Mouse (Mus musculus): ENCODE measurements around the gene Hist1h2bf. TPM values are rescaled to one million over a fixed set of nuclear protein-coding genes. Genes with fewer than 3 reads are reported as not detected.
"Not testable (repeated sequence)": the region's sequence is repeated elsewhere in the genome, so short reads cannot be mapped to it uniquely, and the experiment has no call there.

The Hist1h2bf gene
- polyA plus RNA-seq, 1 experiment from 2014 or later = 2.7 TPM

DNA sequence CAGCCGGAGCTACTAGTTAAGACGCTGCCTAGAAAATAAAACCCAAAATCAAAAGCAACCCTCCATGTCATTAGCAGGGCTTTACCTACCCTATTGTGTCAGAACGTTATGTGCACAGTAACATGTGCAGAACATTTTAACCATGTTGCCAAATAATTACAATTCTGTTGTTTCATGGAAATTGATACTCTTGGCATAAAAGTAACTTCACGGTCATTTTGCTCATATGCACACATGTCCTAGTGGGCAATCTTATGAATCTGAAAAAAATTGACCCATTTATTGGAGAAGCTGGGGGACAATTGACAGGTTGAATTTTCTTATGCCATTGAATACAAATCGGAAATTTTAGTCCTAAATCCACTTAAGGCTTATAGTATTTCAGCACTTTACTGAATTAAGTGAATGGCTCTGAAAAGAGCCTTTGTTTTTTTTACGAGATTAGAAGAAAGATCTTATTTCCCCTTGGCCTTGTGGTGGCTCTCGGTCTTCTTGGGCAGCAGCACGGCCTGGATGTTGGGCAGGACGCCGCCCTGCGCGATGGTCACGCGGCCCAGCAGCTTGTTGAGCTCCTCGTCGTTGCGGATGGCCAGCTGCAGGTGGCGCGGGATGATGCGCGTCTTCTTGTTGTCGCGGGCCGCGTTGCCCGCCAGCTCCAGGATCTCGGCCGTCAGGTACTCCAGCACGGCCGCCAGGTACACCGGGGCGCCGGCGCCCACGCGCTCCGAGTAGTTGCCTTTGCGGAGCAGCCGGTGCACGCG, 3.6 kb downstream of the Hist1h2bf start:
- Histone ChIP-seq H3K4me3 (replicated peaks; ENCODE audit: low read depth, low read length) (peak overlapping the region; percentile 33), H3K27ac (replicated peaks; ENCODE audit: low read depth, low read length) (peak overlapping the region; percentile 89), H3K9ac (replicated peaks; ENCODE audit: low read length) (peak overlapping the region; percentile 41; the same call in 1 of the 2 replicates), H3K4me2 (ENCODE audit: low read length) (peak overlapping the region; percentile 59), H3K4me1 (ENCODE audit: control insufficient read depth, insufficient read depth, low read length) (peaks cover 22% of the 10 kb centered on the region)
- H3K27me3 ChIP-seq (ENCODE audit: control insufficient read depth, insufficient read depth, low read length); H3K9me3 ChIP-seq (ENCODE audit: control insufficient read depth, low read length); H3K36me3 ChIP-seq (ENCODE audit: control insufficient read depth, insufficient read depth, low read length): not testable (repeated sequence)
- ATAC-seq (ENCODE audit: low FRiP score, low TSS enrichment) (peak; percentile 12), DNase-seq (peak; percentile 40)
- under 1% methylated on average over 20 of the region's 41 CpGs for WGBS

DNA sequence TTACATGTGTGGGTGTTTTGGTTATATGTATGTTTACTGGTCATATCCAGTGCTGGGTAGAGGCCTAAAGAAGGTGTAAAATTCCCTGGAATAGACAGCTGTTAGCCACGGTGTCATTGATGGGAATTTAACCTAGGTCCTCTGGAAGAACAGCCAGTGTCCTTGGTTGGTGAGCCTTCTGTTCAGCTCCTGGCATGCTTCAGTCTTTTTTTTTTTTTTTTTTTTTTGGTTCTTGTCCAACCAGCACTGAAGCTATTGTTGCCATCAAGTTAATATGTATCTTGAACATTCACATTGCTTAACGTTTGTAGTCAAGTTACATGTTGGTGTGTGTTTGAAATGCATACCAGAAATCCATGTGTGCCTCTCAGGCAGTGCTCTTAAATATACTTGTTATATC, 9.5 kb downstream of the Hist1h2bf start:
- H3K4me3 ChIP-seq (replicated peaks; ENCODE audit: low read depth, low read length) = no peak overlapping the region
- no peaks in the 10 kb centered on the region for H3K9me3 ChIP-seq (ENCODE audit: control insufficient read depth, low read length)
- WGBS = 86% methylated on average over 2 of the region's 2 CpGs
- DNase-seq (no peak), ATAC-seq (ENCODE audit: low FRiP score, low TSS enrichment) (no peak)
- no peaks in the 10 kb centered on the region for H3K36me3 ChIP-seq (ENCODE audit: control insufficient read depth, insufficient read depth, low read length)
- H3K9ac ChIP-seq (replicated peaks; ENCODE audit: low read length) = no peak overlapping the region
- H3K27ac ChIP-seq (replicated peaks; ENCODE audit: low read depth, low read length) = no peak overlapping the region
- no peaks in the 10 kb centered on the region for H3K27me3 ChIP-seq (ENCODE audit: control insufficient read depth, insufficient read depth, low read length)
- H3K4me1 ChIP-seq (ENCODE audit: control insufficient read depth, insufficient read depth, low read length) = peaks cover 5% of the 10 kb centered on the region; the same call in 1 of the 2 replicates
- no peak overlapping the region for H3K4me2 ChIP-seq (ENCODE audit: low read length)

DNA sequence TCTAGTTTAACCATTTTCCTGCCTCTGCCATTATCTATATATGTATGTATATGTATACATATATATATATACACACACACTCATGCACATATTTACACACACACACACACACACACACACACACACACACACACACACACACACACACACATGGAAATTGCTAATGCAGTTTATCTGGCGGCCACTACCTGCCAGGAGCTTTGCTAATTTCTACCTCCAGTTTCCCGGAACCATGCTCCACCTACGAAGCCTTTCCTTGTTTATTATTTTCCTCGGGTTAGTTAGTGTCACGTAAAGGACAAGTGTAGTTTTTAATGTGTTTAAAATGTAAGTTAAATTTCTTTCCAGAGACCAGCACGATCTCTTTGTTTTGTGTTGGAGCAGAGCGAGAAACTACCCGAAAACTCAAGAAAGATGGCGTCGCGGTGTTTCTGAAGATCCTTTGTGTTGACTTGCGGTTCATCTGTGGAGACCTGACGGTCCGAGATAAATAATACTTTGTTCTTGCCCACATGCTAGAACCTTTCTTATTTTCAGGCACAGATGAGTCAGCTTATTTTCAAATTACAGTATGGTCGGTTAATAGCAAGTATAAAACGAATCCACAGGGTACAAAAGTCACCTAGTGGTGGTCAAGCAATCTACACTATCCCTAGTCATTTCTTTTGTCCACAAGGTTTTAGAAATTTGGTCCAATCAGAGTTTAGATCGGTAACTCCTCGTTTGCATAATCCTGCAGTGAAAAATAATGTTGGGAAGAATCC, 11.1 kb downstream of the Hist1h2bf start:
- WGBS = 2% methylated on average over 18 of the region's 18 CpGs
- ATAC-seq (ENCODE audit: low FRiP score, low TSS enrichment) (peak; percentile 70), DNase-seq (peak; percentile 86)
- H3K4me2 ChIP-seq (ENCODE audit: low read length) = peak overlapping the region; percentile 75
- no peaks in the 10 kb centered on the region for H3K27me3 ChIP-seq (ENCODE audit: control insufficient read depth, insufficient read depth, low read length)
- H3K9ac ChIP-seq (replicated peaks; ENCODE audit: low read length) = peak overlapping the region; percentile 59
- H3K4me3 ChIP-seq (replicated peaks; ENCODE audit: low read depth, low read length) = peak overlapping the region; percentile 37
- H3K27ac ChIP-seq (replicated peaks; ENCODE audit: low read depth, low read length) = peak overlapping the region; percentile 97
- peaks cover 5% of the 10 kb centered on the region; the same call in 1 of the 2 replicates for H3K4me1 ChIP-seq (ENCODE audit: control insufficient read depth, insufficient read depth, low read length)
- H3K36me3 ChIP-seq (ENCODE audit: control insufficient read depth, insufficient read depth, low read length) = no peaks in the 10 kb centered on the region
- H3K9me3 ChIP-seq (ENCODE audit: control insufficient read depth, low read length) = no peaks in the 10 kb centered on the region

DNA sequence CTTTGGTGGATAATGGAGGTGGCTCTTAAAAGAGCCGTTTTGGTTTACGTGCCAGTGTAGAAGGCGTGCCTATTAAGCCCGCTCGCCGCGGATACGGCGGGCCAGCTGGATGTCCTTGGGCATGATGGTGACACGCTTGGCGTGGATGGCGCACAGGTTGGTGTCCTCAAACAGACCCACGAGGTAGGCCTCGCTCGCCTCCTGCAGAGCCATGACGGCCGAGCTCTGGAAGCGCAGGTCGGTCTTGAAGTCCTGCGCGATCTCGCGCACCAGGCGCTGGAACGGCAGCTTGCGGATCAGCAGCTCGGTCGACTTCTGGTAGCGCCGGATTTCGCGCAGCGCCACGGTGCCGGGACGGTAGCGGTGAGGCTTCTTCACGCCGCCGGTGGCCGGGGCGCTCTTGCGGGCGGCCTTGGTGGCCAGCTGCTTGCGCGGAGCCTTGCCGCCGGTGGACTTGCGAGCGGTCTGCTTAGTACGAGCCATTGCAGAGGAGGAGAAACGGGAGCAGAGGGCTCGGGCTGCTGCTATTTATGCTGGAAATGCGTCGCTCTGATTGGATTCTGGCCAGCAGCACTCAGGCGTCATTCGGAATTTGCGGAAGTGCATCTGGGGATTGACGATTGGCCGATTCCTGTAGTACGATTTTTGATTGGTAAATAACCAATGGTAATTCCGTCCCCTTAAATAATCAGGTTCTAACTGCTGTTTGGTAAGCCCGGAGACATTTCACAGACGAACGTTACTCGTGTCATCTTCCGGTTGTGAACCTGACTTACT, 11.9 kb downstream of the Hist1h2bf start, which contains the start of gene Hist1h3e:
Gene Hist1h3e, minus strand, starts transcription at position 487 of the 777 bp plus-strand sequence.
- H3K36me3 ChIP-seq (ENCODE audit: control insufficient read depth, insufficient read depth, low read length); H3K9me3 ChIP-seq (ENCODE audit: control insufficient read depth, low read length); H3K4me1 ChIP-seq (ENCODE audit: control insufficient read depth, insufficient read depth, low read length); H3K27me3 ChIP-seq (ENCODE audit: control insufficient read depth, insufficient read depth, low read length): not testable (repeated sequence)
- H3K9ac ChIP-seq (replicated peaks; ENCODE audit: low read length) = peak within 1 kb of the TSS; percentile 59
- ATAC-seq (ENCODE audit: low FRiP score, low TSS enrichment) (peak; percentile 94), DNase-seq (peak; percentile 98)
- under 1% methylated on average over 55 of the region's 67 CpGs for WGBS
- H3K4me3 ChIP-seq (replicated peaks; ENCODE audit: low read depth, low read length) = peak within 1 kb of the TSS; percentile 42
- peak within 1 kb of the TSS; percentile 75 for H3K4me2 ChIP-seq (ENCODE audit: low read length)
- peak within 1 kb of the TSS; percentile 97 for H3K27ac ChIP-seq (replicated peaks; ENCODE audit: low read depth, low read length)

DNA sequence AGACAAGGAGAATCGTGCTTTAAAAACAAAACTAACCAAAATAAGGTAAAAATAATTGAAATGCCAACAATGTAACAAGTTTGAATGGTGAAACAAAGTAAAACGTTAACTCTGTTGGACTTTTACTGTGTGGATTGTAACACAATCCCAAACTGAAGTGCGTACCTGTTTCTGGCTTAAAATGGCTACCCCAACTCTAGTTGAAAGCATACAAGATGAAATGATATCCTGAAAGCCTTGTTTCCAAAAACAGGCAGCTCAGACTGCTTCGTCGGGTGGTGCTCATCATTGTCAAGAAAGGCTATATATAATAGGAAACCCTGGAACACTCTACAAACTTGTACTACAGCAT, 12.5 kb downstream of the Hist1h2bf start:
- 0% methylated on average over 2 of the region's 5 CpGs for WGBS
- DNase-seq; H3K36me3 ChIP-seq (ENCODE audit: control insufficient read depth, insufficient read depth, low read length): not testable (repeated sequence)

DNA sequence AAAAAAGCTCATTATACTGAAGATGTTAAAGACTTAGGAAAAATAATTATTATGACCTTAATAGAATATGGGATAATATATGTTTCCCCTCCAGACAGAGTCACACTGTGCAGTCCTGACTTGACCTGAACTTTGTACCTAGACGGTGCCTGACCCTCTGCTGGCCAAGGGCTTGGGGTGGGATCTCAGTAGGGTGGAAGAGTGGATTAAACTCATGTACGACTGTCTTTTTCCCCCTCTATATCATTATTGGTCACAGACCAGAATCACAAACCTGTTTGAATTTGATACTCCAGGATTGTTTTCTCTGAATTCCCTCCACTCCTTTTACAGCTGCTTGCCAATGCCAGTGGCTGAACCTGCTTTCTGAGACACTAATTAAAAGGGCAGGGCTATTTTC, 13.3 kb downstream of the Hist1h2bf start:
- not testable (repeated sequence) for H3K4me3 ChIP-seq (replicated peaks; ENCODE audit: low read depth, low read length); H3K27ac ChIP-seq (replicated peaks; ENCODE audit: low read depth, low read length); H3K4me1 ChIP-seq (ENCODE audit: control insufficient read depth, insufficient read depth, low read length); H3K36me3 ChIP-seq (ENCODE audit: control insufficient read depth, insufficient read depth, low read length); DNase-seq; H3K9me3 ChIP-seq (ENCODE audit: control insufficient read depth, low read length); H3K9ac ChIP-seq (replicated peaks; ENCODE audit: low read length); H3K27me3 ChIP-seq (ENCODE audit: control insufficient read depth, insufficient read depth, low read length); ATAC-seq (ENCODE audit: low FRiP score, low TSS enrichment)
- WGBS = 9% methylated on average over 2 of the region's 2 CpGs
- H3K4me2 ChIP-seq (ENCODE audit: low read length) = peak overlapping the region; percentile 28

More for the DNA sequence above, 12.5 kb downstream of the Hist1h2bf start:
- H3K4me3 ChIP-seq (replicated peaks; ENCODE audit: low read depth, low read length) = peak overlapping the region; percentile 42
- not testable (repeated sequence) for ATAC-seq (ENCODE audit: low FRiP score, low TSS enrichment); H3K9me3 ChIP-seq (ENCODE audit: control insufficient read depth, low read length); H3K9ac ChIP-seq (replicated peaks; ENCODE audit: low read length); H3K27me3 ChIP-seq (ENCODE audit: control insufficient read depth, insufficient read depth, low read length); H3K4me1 ChIP-seq (ENCODE audit: control insufficient read depth, insufficient read depth, low read length)
- H3K27ac ChIP-seq (replicated peaks; ENCODE audit: low read depth, low read length) = peak overlapping the region; percentile 97
- H3K4me2 ChIP-seq (ENCODE audit: low read length) = peak overlapping the region; percentile 75

DNA sequence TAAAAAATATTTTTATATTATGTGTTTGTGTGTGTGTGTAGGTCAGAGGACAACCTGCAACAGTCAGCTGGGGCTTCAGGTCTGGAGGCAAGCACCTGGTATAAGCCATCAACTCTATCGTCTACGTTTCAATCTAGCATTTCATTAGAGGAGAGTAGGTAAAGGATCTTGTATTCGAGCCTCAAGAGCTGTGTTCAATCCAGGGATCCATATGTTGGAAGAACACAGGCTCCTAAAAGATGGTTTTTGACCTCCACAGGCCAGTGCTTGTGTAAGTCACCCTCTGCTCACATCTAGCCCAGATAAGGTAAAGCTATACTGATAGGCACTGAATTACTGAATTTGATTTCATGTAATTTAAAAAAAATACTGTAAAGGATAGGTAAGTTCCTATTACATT, 17.1 kb downstream of the Hist1h2bf start:
- Histone ChIP-seq H3K9ac (replicated peaks; ENCODE audit: low read length) (no peak overlapping the region), H3K4me1 (ENCODE audit: control insufficient read depth, insufficient read depth, low read length) (peaks cover 12% of the 10 kb centered on the region), H3K4me2 (ENCODE audit: low read length) (peak overlapping the region; percentile 91; the same call in 1 of the 2 replicates), H3K27me3 (ENCODE audit: control insufficient read depth, insufficient read depth, low read length) (no peaks in the 10 kb centered on the region), H3K9me3 (ENCODE audit: control insufficient read depth, low read length) (no peaks in the 10 kb centered on the region), H3K27ac (replicated peaks; ENCODE audit: low read depth, low read length) (no peak overlapping the region), H3K4me3 (replicated peaks; ENCODE audit: low read depth, low read length) (no peak overlapping the region), H3K36me3 (ENCODE audit: control insufficient read depth, insufficient read depth, low read length) (no peaks in the 10 kb centered on the region)
- ATAC-seq (ENCODE audit: low FRiP score, low TSS enrichment) (no peak), DNase-seq (no peak)
- WGBS = 65% methylated on average over 3 of the region's 3 CpGs

DNA sequence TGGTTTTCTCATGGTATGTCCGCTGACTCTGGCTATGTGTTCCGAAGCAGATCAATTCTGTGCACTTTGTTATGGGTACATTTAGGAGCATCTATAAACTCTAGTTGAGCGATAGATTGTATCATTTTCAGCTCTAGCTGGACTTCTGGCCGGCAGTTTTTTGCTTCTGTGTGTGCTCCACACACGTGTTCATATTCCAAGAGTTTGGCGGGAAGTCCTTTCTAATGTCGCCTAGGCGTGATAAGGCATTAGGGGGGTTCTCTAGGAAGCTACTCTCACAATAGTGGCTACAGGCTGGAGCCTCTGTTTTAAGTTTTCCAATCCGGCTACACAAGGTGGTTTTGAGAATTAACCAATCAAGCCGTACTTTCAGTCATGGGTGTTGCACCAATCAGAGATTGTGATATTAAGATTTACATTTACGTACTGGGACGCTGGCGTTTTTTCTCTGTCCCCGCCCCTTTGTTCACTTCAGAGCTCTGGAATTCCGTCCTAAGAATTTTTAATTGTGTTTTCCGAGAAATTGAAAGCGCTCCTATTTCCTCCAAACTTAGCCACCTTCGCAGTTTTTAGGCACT, 18.1 kb downstream of the Hist1h2bf start:
- H3K9ac ChIP-seq (replicated peaks; ENCODE audit: low read length) = peak overlapping the region; percentile 53; the same call in 1 of the 2 replicates
- H3K4me2 ChIP-seq (ENCODE audit: low read length) = peak overlapping the region; percentile 91
- H3K9me3 ChIP-seq (ENCODE audit: control insufficient read depth, low read length) = no peaks in the 10 kb centered on the region
- peaks cover 16% of the 10 kb centered on the region for H3K4me1 ChIP-seq (ENCODE audit: control insufficient read depth, insufficient read depth, low read length)
- ATAC-seq (ENCODE audit: low FRiP score, low TSS enrichment) (peak; percentile 86), DNase-seq (peak; percentile 95)
- H3K27me3 ChIP-seq (ENCODE audit: control insufficient read depth, insufficient read depth, low read length) = no peaks in the 10 kb centered on the region
- H3K4me3 ChIP-seq (replicated peaks; ENCODE audit: low read depth, low read length) = peak overlapping the region; percentile 49
- peak overlapping the region; percentile 84 for H3K27ac ChIP-seq (replicated peaks; ENCODE audit: low read depth, low read length)
- WGBS = under 1% methylated on average over 18 of the region's 18 CpGs
- no peaks in the 10 kb centered on the region for H3K36me3 ChIP-seq (ENCODE audit: control insufficient read depth, insufficient read depth, low read length)

Data from midbrain, embryonic 14.5 days (tissue).